Mouse (Mus musculus): ENCODE measurements around the gene Irf2bp1. TPM values are rescaled to one million over a fixed set of nuclear protein-coding genes. Genes with fewer than 3 reads are reported as not detected.

The Irf2bp1 gene
- polyA plus RNA-seq, 1 experiment from 2014 or later, result 34.4 TPM

DNA sequence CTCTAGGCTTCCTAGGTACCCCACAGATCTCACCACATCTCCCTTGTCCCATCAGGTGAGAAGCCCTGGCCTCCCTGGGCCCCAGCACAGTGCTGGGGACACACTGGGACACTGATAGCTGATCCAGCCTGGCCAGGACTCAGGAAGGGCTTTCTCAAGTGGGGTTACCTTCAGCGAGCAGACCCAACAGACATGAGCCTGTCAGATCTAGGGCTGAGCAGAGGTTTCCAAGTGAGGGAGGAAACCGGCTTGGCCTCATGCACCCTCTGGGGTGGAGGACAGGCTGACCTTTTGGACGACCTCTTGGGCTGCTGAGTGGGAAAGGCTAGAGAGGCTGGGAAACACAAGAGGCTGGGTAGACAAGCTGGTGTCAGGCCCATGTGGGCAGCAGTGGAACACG lies 47.3 kb downstream of the Irf2bp1 start:
- Histone ChIP-seq H3K4me1 (peaks cover 11% of the 10 kb centered on the region), H3K4me3 (no peak overlapping the region), H3K27me3 (ENCODE audit: low read depth, poor library complexity, severe bottlenecking) (no peaks in the 10 kb centered on the region), H3K27ac (no peak overlapping the region), H3K36me3 (peaks cover 96% of the 10 kb centered on the region), H3K9me3 (replicated peaks) (no peaks in the 10 kb centered on the region)
- WGBS, result 77% methylated on average over 4 of the region's 4 CpGs
- no peak for DNase-seq (ENCODE audit: low spot score)

DNA sequence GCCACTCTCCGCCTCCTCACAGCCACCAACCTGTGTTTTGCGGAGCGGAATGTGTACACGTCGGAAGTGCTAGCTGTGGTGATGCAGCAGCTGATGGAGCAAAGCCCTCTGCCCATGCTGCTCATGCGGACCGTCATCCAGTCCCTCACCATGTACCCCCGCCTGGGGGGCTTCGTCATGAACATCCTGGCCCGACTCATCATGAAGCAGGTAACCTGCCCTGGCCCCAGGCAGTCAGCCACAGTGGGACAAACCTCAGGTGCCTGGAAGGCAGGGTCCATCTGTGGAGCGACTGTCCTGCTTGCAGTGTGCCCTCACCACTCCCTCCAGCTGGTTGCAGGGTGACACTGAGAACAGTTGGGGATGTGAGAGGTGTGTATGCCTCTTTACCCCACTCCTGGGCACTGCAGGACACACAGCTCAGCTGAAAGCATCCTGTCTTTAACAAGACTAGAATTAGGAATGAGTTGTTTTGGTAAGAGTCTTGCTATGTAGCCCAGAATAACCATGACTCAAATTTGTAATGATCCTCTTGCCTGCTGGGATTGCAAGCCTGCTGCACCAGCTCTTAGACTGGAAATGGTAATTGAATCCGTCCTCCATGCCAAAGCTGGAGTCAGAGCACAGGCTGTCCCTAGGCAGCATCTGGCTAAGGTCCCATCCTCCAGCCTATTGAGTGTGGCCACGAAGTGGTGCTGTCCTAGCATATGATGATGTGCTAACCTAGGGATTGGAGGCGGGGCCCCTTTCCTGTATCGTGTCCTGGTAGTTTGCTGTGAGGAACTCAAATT lies 48.7 kb downstream of the Irf2bp1 start:
- Histone ChIP-seq H3K4me3 (no peak overlapping the region), H3K4me1 (peaks cover 11% of the 10 kb centered on the region), H3K36me3 (peaks cover 89% of the 10 kb centered on the region), H3K27me3 (ENCODE audit: low read depth, poor library complexity, severe bottlenecking) (no peaks in the 10 kb centered on the region), H3K27ac (no peak overlapping the region), H3K9me3 (replicated peaks) (no peaks in the 10 kb centered on the region)
- WGBS, result 91% methylated on average over 15 of the region's 15 CpGs
- no peak for DNase-seq (ENCODE audit: low spot score)

DNA sequence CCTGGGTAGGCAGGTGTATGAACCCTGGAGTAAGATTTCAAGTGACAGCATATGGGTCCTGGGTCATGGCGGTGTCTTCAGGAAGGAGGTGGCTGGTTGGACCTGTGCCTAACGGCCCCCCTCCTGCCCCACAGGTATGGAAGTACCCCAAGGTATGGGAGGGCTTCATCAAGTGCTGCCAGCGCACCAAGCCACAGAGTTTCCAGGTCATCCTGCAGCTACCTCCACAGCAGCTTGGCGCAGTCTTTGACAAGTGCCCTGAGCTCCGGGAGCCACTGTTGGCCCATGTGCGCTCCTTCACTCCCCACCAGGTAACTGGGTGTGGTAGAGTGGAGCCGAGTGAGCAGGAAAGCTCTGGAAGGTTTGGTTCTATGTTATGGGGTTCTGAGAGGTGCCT lies 49.3 kb downstream of the Irf2bp1 start:
- Histone ChIP-seq H3K27me3 (ENCODE audit: low read depth, poor library complexity, severe bottlenecking) (no peaks in the 10 kb centered on the region), H3K4me1 (peaks cover 11% of the 10 kb centered on the region), H3K27ac (no peak overlapping the region), H3K4me3 (no peak overlapping the region), H3K9me3 (replicated peaks) (no peaks in the 10 kb centered on the region), H3K36me3 (peaks cover 83% of the 10 kb centered on the region)
- no peak for DNase-seq (ENCODE audit: low spot score)
- WGBS, result 91% methylated on average over 7 of the region's 7 CpGs

DNA sequence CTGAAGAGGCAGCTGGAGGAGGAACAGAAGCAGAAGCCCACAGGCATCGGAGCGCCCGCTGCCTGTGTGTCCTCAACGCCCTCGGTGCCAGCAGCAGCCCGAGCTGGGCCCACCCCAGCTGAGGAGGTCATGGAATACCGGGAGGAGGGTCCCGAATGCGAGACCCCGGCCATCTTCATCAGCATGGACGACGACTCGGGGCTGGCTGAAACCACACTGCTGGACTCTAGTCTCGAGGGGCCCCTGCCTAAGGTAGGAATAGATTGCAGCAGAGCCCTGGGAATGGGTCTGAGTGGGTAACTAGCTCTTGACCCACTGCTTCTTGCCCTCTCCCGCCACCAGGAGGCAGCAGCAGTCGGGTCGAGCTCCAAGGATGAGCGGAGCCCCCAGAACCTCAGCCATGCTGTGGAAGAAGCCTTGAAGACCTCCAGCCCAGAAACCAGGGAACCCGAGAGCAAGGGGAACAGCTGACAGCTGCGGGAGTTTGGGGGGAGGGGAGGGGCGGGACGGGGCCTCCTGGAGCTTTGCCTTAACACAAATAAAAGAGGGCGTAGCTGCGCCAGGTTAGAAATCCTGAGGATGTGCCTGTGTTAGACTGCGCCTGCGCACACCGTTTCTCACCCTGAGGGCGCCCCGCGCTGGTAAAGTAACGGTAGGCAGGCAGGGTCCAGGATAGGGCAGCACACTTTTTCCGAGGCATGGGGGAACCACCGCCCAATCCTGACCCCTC lies 50.4 kb downstream of the Irf2bp1 start, which contains the start of gene Rsph6a:
Gene Rsph6a, plus strand, starts transcription at position 644 of the 730 bp plus-strand sequence.
- Histone ChIP-seq H3K27me3 (ENCODE audit: low read depth, poor library complexity, severe bottlenecking) (no peaks in the 10 kb centered on the region), H3K4me3 (peak within 1 kb of the TSS; percentile 37), H3K36me3 (peaks cover 72% of the 10 kb centered on the region), H3K4me1 (peaks cover 11% of the 10 kb centered on the region), H3K9me3 (replicated peaks) (no peaks in the 10 kb centered on the region), H3K27ac (0 out of 2 replicates have a peak within 1 kb of the TSS, but pooled peaks have one; percentile 27)
- 26% methylated on average over 33 of the region's 33 CpGs for WGBS
- DNase-seq (ENCODE audit: low spot score), result peak; percentile 82

DNA sequence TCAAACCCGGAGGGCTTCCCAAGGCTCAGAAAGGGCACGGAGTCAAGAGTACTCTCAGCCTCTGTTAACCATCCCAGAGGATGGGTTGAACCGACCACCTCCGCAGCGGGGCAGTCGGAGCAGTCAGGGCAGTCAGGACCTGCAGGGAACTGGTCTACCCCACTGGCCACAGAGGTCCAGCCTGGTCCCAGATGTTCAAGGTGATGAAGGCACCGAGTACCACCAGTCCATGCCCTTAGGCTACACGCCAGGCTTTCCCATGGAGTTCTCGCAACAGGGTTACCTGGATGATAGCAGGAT lies 50.9 kb downstream of the Irf2bp1 start:
- Histone ChIP-seq H3K9me3 (replicated peaks) (no peaks in the 10 kb centered on the region), H3K4me1 (peaks cover 11% of the 10 kb centered on the region), H3K36me3 (peaks cover 67% of the 10 kb centered on the region), H3K4me3 (peak overlapping the region; percentile 37), H3K27ac (no peak overlapping the region), H3K27me3 (ENCODE audit: low read depth, poor library complexity, severe bottlenecking) (no peaks in the 10 kb centered on the region)
- whole genome bisulfite sequencing, result 68% methylated on average over 9 of the region's 9 CpGs
- no peak for DNase-seq (ENCODE audit: low spot score)

DNA sequence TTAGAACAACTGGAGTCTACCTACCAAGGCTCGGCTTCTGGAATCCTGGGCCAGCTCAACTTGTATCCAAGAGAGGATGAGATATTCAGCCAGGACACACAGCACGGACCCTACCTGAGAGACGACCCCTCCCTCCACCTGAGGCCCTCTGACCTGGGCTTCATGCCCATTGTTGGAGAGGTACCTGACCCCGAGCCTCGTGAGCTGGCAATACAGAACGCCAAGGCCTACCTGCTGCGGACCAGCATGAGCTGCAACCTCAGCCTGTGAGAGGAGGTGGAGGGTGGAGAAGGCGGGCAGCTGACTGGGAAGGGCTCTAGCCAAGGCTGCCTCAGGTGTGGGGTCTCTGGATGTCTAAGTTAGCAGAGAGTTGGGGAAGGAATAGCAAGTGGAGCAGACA lies 51.3 kb downstream of the Irf2bp1 start:
- no peak overlapping the region for H3K27ac ChIP-seq
- no peak for DNase-seq (ENCODE audit: low spot score)
- no peaks in the 10 kb centered on the region for H3K27me3 ChIP-seq (ENCODE audit: low read depth, poor library complexity, severe bottlenecking)
- H3K4me1 ChIP-seq, result peaks cover 11% of the 10 kb centered on the region
- H3K36me3 ChIP-seq, result peaks cover 63% of the 10 kb centered on the region
- 95% methylated on average over 8 of the region's 8 CpGs for WGBS
- H3K9me3 ChIP-seq (replicated peaks), result no peaks in the 10 kb centered on the region
- H3K4me3 ChIP-seq, result no peak overlapping the region

Other genes with a start within 250 kb of the Irf2bp1 start
- not detected in 2 replicates for gene Psg19, start 205.5 kb upstream of the Irf2bp1 start, polyA plus RNA-seq (2016; fragmentation: Nextera tagmentation; extraction: Ambion mirVana)
- gene Psg17, start 182.4 kb upstream of the Irf2bp1 start, polyA plus RNA-seq (2016; fragmentation: Nextera tagmentation; extraction: Ambion mirVana), result not detected in 2 replicates
- gene Mill2, start 164.1 kb upstream of the Irf2bp1 start, polyA plus RNA-seq (2016; fragmentation: Nextera tagmentation; extraction: Ambion mirVana), result not detected in 2 replicates
- 0.33 and 0.58 TPM in 2 replicates for gene Pglyrp1, start 132.7 kb upstream of the Irf2bp1 start, polyA plus RNA-seq (2016; fragmentation: Nextera tagmentation; extraction: Ambion mirVana)
- 34.1 and 37.6 TPM in 2 replicates for gene Ccdc61, start 93.6 kb upstream of the Irf2bp1 start, polyA plus RNA-seq (2016; fragmentation: Nextera tagmentation; extraction: Ambion mirVana)
- 0.23 and 0.28 TPM in 2 replicates for gene Nova2, start 78.2 kb upstream of the Irf2bp1 start, polyA plus RNA-seq (2016; fragmentation: Nextera tagmentation; extraction: Ambion mirVana)
- not detected in 2 replicates for gene Nanos2, start 16.6 kb upstream of the Irf2bp1 start, polyA plus RNA-seq (2016; fragmentation: Nextera tagmentation; extraction: Ambion mirVana)
- 3.4 and 4.0 TPM in 2 replicates for gene Mypop, start 12.8 kb upstream of the Irf2bp1 start, polyA plus RNA-seq (2016; fragmentation: Nextera tagmentation; extraction: Ambion mirVana)
- gene Foxa3, start 19.5 kb downstream of the Irf2bp1 start, polyA plus RNA-seq (2016; fragmentation: Nextera tagmentation; extraction: Ambion mirVana), result not detected in 2 replicates
- gene Sympk, start 20.3 kb downstream of the Irf2bp1 start, polyA plus RNA-seq (2016; fragmentation: Nextera tagmentation; extraction: Ambion mirVana), result 50.4 and 54.6 TPM in 2 replicates
- not detected in 2 replicates for gene Rsph6a, start 50.6 kb downstream of the Irf2bp1 start, polyA plus RNA-seq (2016; fragmentation: Nextera tagmentation; extraction: Ambion mirVana)
- gene Dmwd, start 72.2 kb downstream of the Irf2bp1 start, polyA plus RNA-seq (2016; fragmentation: Nextera tagmentation; extraction: Ambion mirVana), result 20.0 and 21.4 TPM in 2 replicates
- 7.2 and 8.7 TPM in 2 replicates for gene Dmpk, start 79.8 kb downstream of the Irf2bp1 start, polyA plus RNA-seq (2016; fragmentation: Nextera tagmentation; extraction: Ambion mirVana)
- 5.7 and 7.5 TPM in 2 replicates for gene Six5, start 90.5 kb downstream of the Irf2bp1 start, polyA plus RNA-seq (2016; fragmentation: Nextera tagmentation; extraction: Ambion mirVana)
- gene Gm4969, start 114.3 kb downstream of the Irf2bp1 start, polyA plus RNA-seq (2016; fragmentation: Nextera tagmentation; extraction: Ambion mirVana), result 1.1 and 2.2 TPM in 2 replicates
- gene Fbxo46, start 115.8 kb downstream of the Irf2bp1 start, polyA plus RNA-seq (2016; fragmentation: Nextera tagmentation; extraction: Ambion mirVana), result 15.2 and 19.6 TPM in 2 replicates
- gene Qpctl, start 145.2 kb downstream of the Irf2bp1 start, polyA plus RNA-seq (2016; fragmentation: Nextera tagmentation; extraction: Ambion mirVana), result 12.5 and 14.4 TPM in 2 replicates
- gene Snrpd2, start 145.7 kb downstream of the Irf2bp1 start, polyA plus RNA-seq (2016; fragmentation: Nextera tagmentation; extraction: Ambion mirVana), result 176 and 199 TPM in 2 replicates
- gene Gipr, start 162.1 kb downstream of the Irf2bp1 start, polyA plus RNA-seq (2016; fragmentation: Nextera tagmentation; extraction: Ambion mirVana), result 0.06 and 0.09 TPM in 2 replicates
- 3.2 and 6.4 TPM in 2 replicates for gene Eml2, start 172.4 kb downstream of the Irf2bp1 start, polyA plus RNA-seq (2016; fragmentation: Nextera tagmentation; extraction: Ambion mirVana)
- 6.5 and 8.5 TPM in 2 replicates for gene Gpr4, start 208.5 kb downstream of the Irf2bp1 start, polyA plus RNA-seq (2016; fragmentation: Nextera tagmentation; extraction: Ambion mirVana)
- 45.7 and 48.7 TPM in 2 replicates for gene Opa3, start 224.3 kb downstream of the Irf2bp1 start, polyA plus RNA-seq (2016; fragmentation: Nextera tagmentation; extraction: Ambion mirVana)